Mouse (Mus musculus) heart, adult 2 months (tissue): ENCODE measurements around the gene Kazn. TPM values are rescaled to one million over a fixed set of nuclear protein-coding genes. Genes with fewer than 3 reads are reported as not detected.

Experiments
- DNase-seq, 2 experiments: peaks; one replicate each; pipeline ENCODE4 v3.0.0; 2021
- H3K27ac ChIP-seq: fragments of 200-600 bp; 2 replicates; pipeline ENCODE4 v1.8.1; 2022
- H3K27me3 ChIP-seq: fragments of 200-500 bp; 2 replicates; pipeline ENCODE4 v1.6.1; 2012; ENCODE audit warnings: mild to moderate bottlenecking, low read length, inconsistent platforms, mixed read lengths; ENCODE audit not compliant: control insufficient read depth, insufficient read depth
- H3K36me3 ChIP-seq: fragments of 200-500 bp; 2 replicates; pipeline ENCODE4 v1.6.1; 2012; ENCODE audit warnings: low read length, inconsistent platforms; ENCODE audit not compliant: control insufficient read depth, insufficient read depth
- H3K4me1 ChIP-seq: fragments of 200-500 bp; 2 replicates; pipeline ENCODE4 v1.6.1; 2011; ENCODE audit warnings: low read length; ENCODE audit not compliant: control insufficient read depth, insufficient read depth
- H3K4me3 ChIP-seq: fragments of 200-600 bp; 2 replicates; pipeline ENCODE4 v1.8.1; 2022
- H3K79me2 ChIP-seq: fragments of 200-500 bp; replicated peaks from 2 replicates; pipeline ENCODE4 v1.6.1; 2012; ENCODE audit warnings: mild to moderate bottlenecking, inconsistent platforms, low read length, moderate library complexity, mixed read lengths; ENCODE audit not compliant: control insufficient read depth, insufficient read depth
- H3K9ac ChIP-seq: fragments of 200-500 bp; 2 replicates; pipeline ENCODE4 v1.6.1; 2012; ENCODE audit warnings: low read depth, mild to moderate bottlenecking, control low read depth, inconsistent platforms, low read length, mixed read lengths
- CTCF ChIP-seq: fragments of 200-600 bp; IDR thresholded peaks from 2 replicates; pipeline ENCODE4 v1.8.1; 2022; ENCODE audit warnings: antibody characterized with exemption, mild to moderate bottlenecking, moderate library complexity
- EP300 ChIP-seq: fragments of 200-500 bp; IDR thresholded peaks from 2 replicates; pipeline ENCODE4 v1.6.1; 2011; ENCODE audit warnings: low read depth, low read length, control low read depth; ENCODE audit not compliant: insufficient read depth
- POLR2A ChIP-seq: fragments of 200-500 bp; IDR thresholded peaks from 2 replicates; pipeline ENCODE4 v1.6.1; 2011; ENCODE audit warnings: mild to moderate bottlenecking, low read depth, low read length, control low read depth; ENCODE audit not compliant: insufficient read depth
- WGBS: fragments of 180-500 bp; shearing (Covaris S2); methylation state at CpG from one replicate; pipeline ENCODE4 v1.1.7; 2018; 5-methylcytosine and 5-hydroxymethylcytosine counted together
- intact Hi-C: fragments of 180-260 bp; cut with DNase I; formaldehyde crosslinking; loops from one replicate; pipeline ENCODE4 v1.15.1; 2025
- polyA plus RNA-seq: library from polyadenylated mRNA; depleted of rRNA; stranded (reverse); fragments of >200 nt; gene quantifications from 2 replicates; pipeline ENCODE4 v1.2.3, GENCODE M21; 2012
- total RNA-seq, 2 experiments: library from RNA; stranded (reverse); gene quantifications; 2 replicates each; pipeline ENCODE4 v1.2.3; 2021

Gene Kazn
- total and polyA plus RNA-seq, 3 experiments: 2.4 to 5.7 (median 3.4) TPM

GRCm38 (mm10) chr4:142170882-142171768 is 68.1 kb downstream of the Kazn start:
- peak; percentile 26 to 52 for DNase-seq
- no peak overlapping the region for H3K4me3 ChIP-seq
- peaks cover 14% of the 10 kb centered on the region for H3K4me1 ChIP-seq
- H3K27me3 ChIP-seq: no peaks in the 10 kb centered on the region
- H3K36me3 ChIP-seq: no peaks in the 10 kb centered on the region; the same call in 1 of the 2 replicates
- no peaks in the 10 kb centered on the region for H3K79me2 ChIP-seq
- peak overlapping the region; percentile 43; the same call in 1 of the 2 replicates for H3K27ac ChIP-seq
- TF ChIP-seq POLR2A (no peak), CTCF (no peak), EP300 (no peak)
- intact Hi-C loops: no loop called here
- WGBS: 58% methylated on average over 18 of the region's 18 CpGs
- H3K9ac ChIP-seq: no peak overlapping the region

DNA sequence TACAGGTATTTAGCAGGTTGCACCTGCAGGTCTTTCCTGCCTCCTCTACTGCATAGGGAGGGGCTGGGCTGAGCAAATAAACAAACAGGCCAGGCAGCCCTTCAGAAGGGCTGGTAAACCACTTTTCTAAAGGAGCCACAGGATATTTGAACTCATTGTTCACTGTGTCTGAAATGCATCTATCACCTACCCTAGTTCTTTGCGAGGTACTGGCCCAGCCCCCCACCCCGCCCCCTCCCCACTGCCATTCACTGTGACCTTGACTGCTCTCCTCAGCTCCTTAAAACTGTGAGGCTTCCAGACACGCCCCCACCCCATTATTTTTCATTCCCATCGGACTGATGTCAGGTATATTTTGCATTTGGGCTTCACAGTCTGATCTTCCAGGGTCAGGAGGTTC is 69.6 kb downstream of the Kazn start:
- no peaks in the 10 kb centered on the region for H3K27me3 ChIP-seq
- H3K9ac ChIP-seq: no peak overlapping the region
- H3K27ac ChIP-seq: no peak overlapping the region
- WGBS: 87% methylated on average over 4 of the region's 4 CpGs
- H3K79me2 ChIP-seq: no peaks in the 10 kb centered on the region
- TF ChIP-seq POLR2A: no peak
- no peak for TF ChIP-seq EP300
- no peak for TF ChIP-seq CTCF
- DNase-seq: no peak
- no peaks in the 10 kb centered on the region; the same call in 1 of the 2 replicates for H3K36me3 ChIP-seq
- H3K4me3 ChIP-seq: no peak overlapping the region
- peaks cover 17% of the 10 kb centered on the region for H3K4me1 ChIP-seq
- intact Hi-C loops: no loop called here

GRCm38 (mm10) chr4:142168352-142168751 is 70.8 kb downstream of the Kazn start:
- DNase-seq: no peak
- Histone ChIP-seq H3K79me2 (no peaks in the 10 kb centered on the region), H3K4me1 (peaks cover 17% of the 10 kb centered on the region), H3K9ac (no peak overlapping the region), H3K36me3 (no peaks in the 10 kb centered on the region; the same call in 1 of the 2 replicates), H3K4me3 (no peak overlapping the region), H3K27me3 (no peaks in the 10 kb centered on the region), H3K27ac (no peak overlapping the region)
- 98% methylated on average over 7 of the region's 7 CpGs for WGBS
- intact Hi-C loops: no loop called here
- TF ChIP-seq CTCF: no peak
- no peak for TF ChIP-seq EP300
- TF ChIP-seq POLR2A: no peak

GRCm38 (mm10) chr4:142165835-142166701 is 73.1 kb downstream of the Kazn start:
- no peak overlapping the region; the same call in 1 of the 2 replicates for H3K4me3 ChIP-seq
- no peaks in the 10 kb centered on the region for H3K36me3 ChIP-seq
- DNase-seq: peak; percentile 84 to 89
- peak; percentile 14 for TF ChIP-seq CTCF
- TF ChIP-seq POLR2A: no peak
- peak; percentile 97 for TF ChIP-seq EP300
- H3K9ac ChIP-seq: peak overlapping the region; percentile 20
- intact Hi-C loops: loop anchor here (1.0 to 2.0 kb wide), 2 partner anchors 13 to 73 kb away; partner anchors contain the start of gene Kazn
- peaks cover 7% of the 10 kb centered on the region for H3K4me1 ChIP-seq
- no peaks in the 10 kb centered on the region for H3K27me3 ChIP-seq
- WGBS: 8% methylated on average over 18 of the region's 18 CpGs
- H3K27ac ChIP-seq: peak overlapping the region; percentile 95
- no peaks in the 10 kb centered on the region for H3K79me2 ChIP-seq

DNA sequence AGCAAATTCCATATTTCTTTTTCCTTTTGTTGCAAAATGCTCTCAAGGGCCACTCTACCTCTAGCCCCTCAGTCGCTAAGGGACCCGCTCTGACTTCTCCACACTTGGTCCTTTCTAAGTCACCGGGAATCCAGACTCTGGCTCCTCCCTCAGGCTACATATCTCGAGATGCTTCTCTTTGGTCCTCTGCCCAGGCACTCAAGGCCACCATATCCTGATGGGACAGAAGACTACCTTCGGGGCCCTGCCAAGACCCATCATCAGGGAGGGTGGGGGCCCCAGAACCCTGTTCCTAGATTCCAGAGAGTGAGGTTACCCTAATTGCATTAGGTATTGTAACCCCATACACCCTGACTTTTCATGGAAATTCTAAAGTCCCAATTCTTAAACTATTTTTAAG is 73.8 kb downstream of the Kazn start:
- H3K4me3 ChIP-seq: no peak overlapping the region
- TF ChIP-seq POLR2A (no peak), CTCF (no peak), EP300 (no peak)
- no peaks in the 10 kb centered on the region for H3K36me3 ChIP-seq
- WGBS: 41% methylated on average over 5 of the region's 5 CpGs
- no peak for DNase-seq
- H3K9ac ChIP-seq: no peak overlapping the region
- H3K79me2 ChIP-seq: no peaks in the 10 kb centered on the region
- no peaks in the 10 kb centered on the region for H3K27me3 ChIP-seq
- peaks cover 7% of the 10 kb centered on the region for H3K4me1 ChIP-seq
- H3K27ac ChIP-seq: peak overlapping the region; percentile 85
- intact Hi-C loops: no loop called here
